Mouse (Mus musculus) adrenal gland, adult 10 weeks (tissue): ENCODE measurements around the gene Susd5. TPM values are rescaled to one million over a fixed set of nuclear protein-coding genes. Genes with fewer than 3 reads are reported as not detected.

Source experiments
- polyA plus RNA-seq: library from polyadenylated mRNA; stranded (reverse); fragments of 350-450 nt; fragmentation: Illumina TruSeq; extraction: RNeasy Lipid Tissue Mini Kit (QIAGEN cat#74804); gene quantifications from one replicate; pipeline ENCODE4 v1.2.3, GENCODE M21; 2014; ENCODE audit warnings: low read depth, low replicate concordance

Susd5 gene
- polyA plus RNA-seq = 0.41 TPM

DNA sequence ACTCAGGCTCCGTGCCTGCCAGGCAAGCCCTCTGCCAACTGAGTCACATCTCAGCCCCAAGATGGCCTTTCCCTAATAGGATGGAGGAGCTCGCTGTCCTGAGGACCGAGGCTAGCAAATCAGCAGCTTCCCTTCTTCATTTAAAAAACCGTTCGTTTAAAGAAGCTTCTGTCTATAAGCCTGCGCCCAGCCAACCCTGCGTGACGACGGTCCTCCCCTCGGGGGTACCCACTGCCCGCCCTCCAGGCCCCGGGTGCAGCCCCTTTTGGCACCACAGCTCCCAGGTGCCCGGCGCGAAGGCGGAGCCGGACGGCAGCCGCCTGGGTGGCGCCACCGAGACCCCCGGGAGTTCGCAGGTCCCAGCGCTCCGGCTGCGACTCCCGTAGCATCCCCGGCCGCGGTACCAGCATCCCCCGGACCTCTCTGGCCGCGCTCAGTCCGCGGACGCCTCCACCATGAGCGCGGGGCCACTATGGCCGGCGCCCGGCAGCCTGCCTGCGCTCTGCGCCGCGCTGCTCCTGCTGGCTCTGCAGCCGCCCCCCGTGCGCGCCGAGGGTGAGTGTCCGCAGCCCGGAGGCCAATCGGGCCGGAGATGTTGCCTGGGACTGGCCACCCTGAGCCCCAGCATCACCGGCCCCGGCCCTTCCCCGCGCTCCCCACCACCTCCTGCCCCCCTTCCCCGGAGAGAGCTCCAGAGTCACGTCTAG, at the start of gene Susd5:
Gene Susd5, plus strand, starts transcription at position 51 of the 707 bp plus-strand sequence.

DNA sequence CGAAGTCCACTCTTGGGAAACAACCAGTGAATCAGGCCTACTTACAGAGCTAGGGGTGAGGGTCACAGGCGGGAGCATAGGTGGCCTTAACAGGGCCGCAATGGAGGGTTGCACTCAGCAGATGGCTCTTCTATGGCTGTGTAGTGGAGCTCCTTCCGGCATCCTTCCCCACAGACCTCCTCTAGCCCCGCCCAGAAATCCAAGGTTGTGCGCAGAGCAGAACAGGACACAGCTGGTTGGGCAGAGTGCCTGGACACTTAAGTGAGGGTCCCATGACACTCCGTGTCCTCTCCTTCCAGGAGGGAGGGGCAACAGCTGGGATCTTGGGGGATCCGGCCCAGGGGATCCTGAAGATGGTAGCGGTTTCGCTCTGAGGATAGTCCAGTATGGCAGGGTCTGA, 10.9 kb upstream of the Susd5 start, which contains the start of gene Fbxl2:
Gene Fbxl2, minus strand, starts transcription at position 164 of the 400 bp plus-strand sequence.

Other genes starting within 250 kb of the Susd5 start
- 62.2 TPM for gene Ubp1, start 126.2 kb upstream of the Susd5 start, polyA plus RNA-seq
- gene Fbxl2, start 10.9 kb upstream of the Susd5 start, polyA plus RNA-seq = 1.5 TPM